Mouse (Mus musculus) regulatory T cell (primary cell): ENCODE measurements at regions not wholly inside any gene's neighbourhood (a gene's known extent, or its start where the extent isn't known, plus 50 kb on each side); places are given as distances from the start of the nearest gene placed in this dataset.

ENCODE experiments used
- in situ Hi-C: fragments of 300-600 bp; cut with MboI, MseI; formaldehyde crosslinking; loops from one replicate; pipeline ENCODE4 v1.15.1; 2025; ENCODE audit warnings: high pct_unique_total_duplicates

- in situ Hi-C loops: loop anchor here (25.0 kb wide), 1 partner anchor 1371 kb away; no protein-coding TSS in a partner anchor
Observed at GRCm38 (mm10) chr2:166357824-166358223, 202.4 kb upstream of the Sulf2 start.

- in situ Hi-C loops: loop anchor here (25.0 kb wide), 1 partner anchor 1369 kb away; no protein-coding TSS in a partner anchor
Observed at GRCm38 (mm10) chr2:166355944-166356343, 200.5 kb upstream of the Sulf2 start.

- in situ Hi-C loops: loop anchor here (25.0 kb wide), 1 partner anchor 1368 kb away; no protein-coding TSS in a partner anchor
Observed at GRCm38 (mm10) chr2:166355446-166355845, 200.0 kb upstream of the Sulf2 start.

- in situ Hi-C loops: loop anchor here (25.0 kb wide), 1 partner anchor 1367 kb away; no protein-coding TSS in a partner anchor
Observed at GRCm38 (mm10) chr2:166354391-166354790, 198.9 kb upstream of the Sulf2 start.

GRCm38 (mm10) chr2:166353447-166354111 is 198.1 kb upstream of the Sulf2 start:
- in situ Hi-C loops: loop anchor here (25.0 kb wide), 1 partner anchor 1366 kb away; no protein-coding TSS in a partner anchor

GRCm38 (mm10) chr2:166351984-166352383 is 196.5 kb upstream of the Sulf2 start:
- in situ Hi-C loops: loop anchor here (25.0 kb wide), 1 partner anchor 1365 kb away; no protein-coding TSS in a partner anchor

- in situ Hi-C loops: loop anchor here (25.0 kb wide), 1 partner anchor 1364 kb away; no protein-coding TSS in a partner anchor
Observed at GRCm38 (mm10) chr2:166351581-166351980, 196.1 kb upstream of the Sulf2 start.

- in situ Hi-C loops: no loop called here
Observed at GRCm38 (mm10) chr2:166348654-166349053, 193.2 kb upstream of the Sulf2 start.

GRCm38 (mm10) chr2:166346421-166347182 is 191.1 kb upstream of the Sulf2 start:
- in situ Hi-C loops: no loop called here

GRCm38 (mm10) chr2:166343551-166344340 is 188.3 kb upstream of the Sulf2 start:
- in situ Hi-C loops: no loop called here

GRCm38 (mm10) chr2:166342407-166342806 is 186.9 kb upstream of the Sulf2 start:
- in situ Hi-C loops: no loop called here

GRCm38 (mm10) chr2:166340196-166340595 is 184.7 kb upstream of the Sulf2 start:
- in situ Hi-C loops: no loop called here

GRCm38 (mm10) chr2:166339427-166339826 is 184.0 kb upstream of the Sulf2 start:
- in situ Hi-C loops: no loop called here

- in situ Hi-C loops: no loop called here
Observed at GRCm38 (mm10) chr2:166338396-166339085, 183.1 kb upstream of the Sulf2 start.

- in situ Hi-C loops: no loop called here
Observed at GRCm38 (mm10) chr2:166337666-166338065, 182.2 kb upstream of the Sulf2 start.

GRCm38 (mm10) chr2:166335702-166336101 is 180.2 kb upstream of the Sulf2 start:
- in situ Hi-C loops: no loop called here

- in situ Hi-C loops: no loop called here
Observed at GRCm38 (mm10) chr2:166334559-166334958, 179.1 kb upstream of the Sulf2 start.

- in situ Hi-C loops: no loop called here
Observed at GRCm38 (mm10) chr2:166333818-166334217, 178.4 kb upstream of the Sulf2 start.

- in situ Hi-C loops: no loop called here
Observed at GRCm38 (mm10) chr2:166332748-166333417, 177.4 kb upstream of the Sulf2 start.

GRCm38 (mm10) chr2:166331192-166331591 is 175.7 kb upstream of the Sulf2 start:
- in situ Hi-C loops: no loop called here

GRCm38 (mm10) chr2:166330364-166330763 is 174.9 kb upstream of the Sulf2 start:
- in situ Hi-C loops: no loop called here
